Mouse (Mus musculus): ENCODE data around the gene Tgfb1i1.

Tgfb1i1 gene

DNA sequence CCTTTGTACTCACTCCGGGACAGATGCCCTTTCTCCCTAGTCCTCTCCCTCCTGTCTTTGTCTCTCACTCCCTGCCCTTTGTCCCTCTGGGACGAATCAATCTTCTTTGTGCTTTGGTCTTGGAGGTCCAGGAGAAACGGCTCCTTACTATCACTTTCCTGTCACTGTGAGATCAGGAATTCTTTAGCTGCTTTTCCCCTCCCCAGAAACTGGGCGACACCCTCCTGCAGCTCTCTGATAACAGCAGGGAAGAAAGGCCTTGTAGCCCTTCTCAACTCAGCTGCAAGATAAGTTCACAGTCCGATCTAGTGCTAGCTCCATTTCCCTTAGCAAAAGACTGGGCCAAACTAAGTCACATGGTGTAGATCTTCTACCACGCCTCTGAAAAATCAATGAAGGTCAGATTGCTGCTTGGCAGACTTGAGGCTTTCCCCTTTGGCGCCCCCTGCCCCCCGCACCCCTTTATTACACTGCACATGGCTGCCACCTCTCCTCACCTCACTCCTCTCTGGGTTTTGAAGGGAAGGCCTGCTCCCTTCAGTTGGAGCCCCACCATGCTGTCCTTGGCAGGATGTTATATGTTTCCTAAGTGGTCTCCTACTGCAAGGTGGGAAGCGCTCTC lies 42.4 kb downstream of the Tgfb1i1 start:
- no peak for DNase-seq (ENCODE audit: low spot score)

DNA sequence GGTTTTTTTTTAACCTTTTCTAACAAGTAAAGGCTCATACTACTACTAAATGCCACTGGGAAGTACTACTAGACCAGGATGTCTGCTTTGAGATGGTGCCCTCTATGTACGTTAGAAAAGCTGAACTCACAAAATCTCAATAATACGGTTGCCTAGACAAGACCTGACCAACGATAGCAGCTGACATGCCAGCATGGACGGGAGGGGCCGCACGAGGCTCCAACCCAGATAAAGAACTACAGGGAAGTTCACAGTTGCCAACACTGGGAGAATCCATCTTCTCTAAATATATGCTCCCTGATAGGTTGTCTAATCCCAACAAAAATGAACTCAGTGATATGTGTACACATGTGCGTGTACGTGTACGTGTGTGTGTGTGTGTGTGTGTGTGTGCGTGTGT lies 48.2 kb downstream of the Tgfb1i1 start:
- DNase-seq (ENCODE audit: low spot score) = no peak

DNA sequence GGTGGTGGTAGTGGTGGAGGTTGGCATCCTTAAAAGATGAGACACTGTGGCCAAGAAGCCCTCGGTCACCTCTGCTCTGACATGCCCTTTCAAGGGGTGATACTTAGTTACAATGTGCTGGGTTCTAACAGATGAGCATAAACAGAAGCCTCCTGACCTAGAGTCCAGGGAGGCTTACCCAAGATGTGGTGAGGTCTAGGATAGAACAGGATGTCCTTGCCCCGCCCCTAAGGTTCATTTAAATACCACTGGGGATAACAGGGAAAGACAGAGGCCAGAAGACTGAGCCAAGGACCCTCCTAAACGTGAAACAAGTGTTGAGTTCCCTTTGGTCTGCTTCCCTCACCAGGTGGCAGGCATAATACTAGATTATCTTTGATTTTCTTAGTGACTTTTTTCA lies 49.9 kb downstream of the Tgfb1i1 start:
- no peak for DNase-seq (ENCODE audit: low spot score)

DNA sequence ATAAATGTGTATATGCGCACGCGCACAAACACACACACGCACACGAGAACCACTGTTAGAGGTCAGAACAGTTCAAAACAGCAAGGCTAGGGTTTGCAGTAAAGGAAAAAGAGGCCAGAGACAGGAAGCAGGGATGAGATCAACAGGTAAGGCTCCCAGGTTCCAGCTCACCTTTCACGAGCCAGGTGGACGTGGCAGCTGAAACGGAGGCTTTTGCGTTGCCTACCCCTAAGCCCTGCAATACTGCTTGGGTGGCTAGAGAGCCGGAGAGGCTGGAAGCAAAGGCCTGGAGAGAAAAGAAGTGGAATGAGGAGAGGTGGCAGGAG lies 50.6 kb downstream of the Tgfb1i1 start:
- DNase-seq (ENCODE audit: low spot score) = no peak

DNA sequence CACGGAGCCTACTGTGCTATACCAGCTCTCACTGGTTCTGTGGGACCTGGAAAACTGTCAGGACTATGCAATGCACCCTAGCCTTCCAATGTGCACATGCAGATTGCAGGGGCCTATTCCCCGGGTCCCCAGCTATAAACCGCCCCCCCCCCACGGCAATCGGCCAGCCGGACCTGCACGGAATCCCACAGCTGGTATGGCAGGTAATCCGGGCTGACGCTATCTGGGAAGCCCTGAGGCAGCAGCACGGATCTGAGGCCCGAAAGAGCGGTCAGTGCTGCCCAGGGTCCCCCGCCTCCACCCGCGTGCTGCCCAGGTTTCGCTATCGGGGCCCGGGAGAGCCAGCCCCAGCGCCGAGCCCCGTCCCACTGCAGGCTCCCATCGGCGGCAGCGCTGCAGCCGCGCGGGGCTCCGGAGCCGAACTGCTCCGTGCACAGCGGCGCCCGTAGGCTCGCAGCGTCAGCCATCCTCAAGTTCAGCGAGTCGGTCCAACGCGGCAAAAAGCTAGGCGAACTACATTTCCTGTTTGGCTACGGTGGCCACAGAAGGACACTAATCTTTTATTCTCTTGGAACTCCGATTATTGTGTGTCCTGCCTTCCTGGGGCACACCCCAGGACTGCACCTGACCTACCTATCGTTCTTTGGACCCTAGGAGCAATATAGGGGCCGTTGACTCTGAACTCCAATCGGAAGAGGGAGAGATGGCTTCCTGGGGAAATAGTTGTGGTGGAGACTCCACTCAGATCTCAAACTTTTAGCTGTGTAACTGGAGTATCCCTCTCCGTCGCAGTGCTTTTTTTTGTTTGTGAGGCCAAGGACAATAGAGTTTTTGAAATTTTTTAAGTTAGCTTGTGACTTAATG lies 51.2 kb downstream of the Tgfb1i1 start, which contains the start of gene BC017158:
BC017158 (minus strand) TSS at position 554 of the 864 bp plus-strand sequence.
- peak; percentile 82 for DNase-seq (ENCODE audit: low spot score)

DNA sequence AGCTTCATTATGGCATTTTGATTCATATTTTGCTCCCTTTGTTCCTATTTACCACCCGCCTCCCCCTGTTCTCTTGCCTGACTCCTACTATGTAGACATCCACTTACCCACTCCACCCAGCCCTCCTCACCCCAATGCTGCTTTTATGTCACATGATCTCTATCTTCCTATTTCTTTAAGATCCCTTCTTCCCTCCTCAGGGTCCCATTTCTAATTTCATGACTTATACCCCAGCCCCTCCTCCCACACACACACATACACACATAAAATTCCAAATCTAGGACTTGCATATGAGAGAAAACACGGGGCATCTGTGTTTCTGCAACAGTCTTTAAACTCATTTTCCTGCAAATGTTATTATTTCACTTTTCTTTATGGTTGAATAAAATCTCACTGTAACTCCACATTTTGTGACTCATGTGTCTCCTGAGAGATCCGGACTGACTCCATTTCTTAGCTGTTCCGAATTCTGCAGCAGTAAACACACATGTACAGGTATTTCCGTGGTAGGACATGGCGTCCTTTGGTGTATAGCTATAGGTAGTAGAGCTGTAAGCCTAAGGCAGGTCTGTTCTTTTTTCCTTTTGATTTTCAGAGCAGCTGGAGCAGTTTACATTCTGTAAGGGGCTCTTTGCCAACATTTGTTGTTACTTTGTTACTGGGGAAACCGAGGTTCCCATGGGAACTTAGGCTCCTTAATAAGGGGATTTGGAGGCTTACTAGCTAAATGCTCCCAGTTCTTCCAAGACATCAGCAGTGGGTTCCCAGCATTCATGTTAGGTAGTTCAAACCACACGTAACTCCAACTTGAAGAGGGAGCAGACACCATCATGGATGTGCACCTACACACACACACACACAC lies 52.1 kb downstream of the Tgfb1i1 start:
- no peak for DNase-seq (ENCODE audit: low spot score)

DNA sequence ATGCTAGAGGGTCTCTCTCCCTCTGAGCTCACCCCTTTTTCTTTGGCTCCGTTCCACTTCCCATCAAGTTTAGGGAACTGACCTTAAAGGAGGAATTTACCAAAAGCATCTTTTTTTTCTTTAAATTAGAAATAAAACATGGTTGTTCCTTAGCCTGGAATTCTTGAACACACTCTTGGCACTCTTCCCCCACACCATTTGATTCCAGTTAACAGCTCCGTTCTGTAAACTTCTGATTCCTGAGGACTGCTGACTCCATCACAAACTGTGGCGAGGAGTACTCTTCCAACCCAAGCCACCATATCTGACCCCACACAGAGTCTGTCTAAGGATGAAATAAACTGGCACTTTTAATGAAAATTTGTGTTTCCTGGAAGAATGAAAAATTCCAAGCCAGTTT lies 54.3 kb downstream of the Tgfb1i1 start:
- no peak for DNase-seq (ENCODE audit: low spot score)

DNA sequence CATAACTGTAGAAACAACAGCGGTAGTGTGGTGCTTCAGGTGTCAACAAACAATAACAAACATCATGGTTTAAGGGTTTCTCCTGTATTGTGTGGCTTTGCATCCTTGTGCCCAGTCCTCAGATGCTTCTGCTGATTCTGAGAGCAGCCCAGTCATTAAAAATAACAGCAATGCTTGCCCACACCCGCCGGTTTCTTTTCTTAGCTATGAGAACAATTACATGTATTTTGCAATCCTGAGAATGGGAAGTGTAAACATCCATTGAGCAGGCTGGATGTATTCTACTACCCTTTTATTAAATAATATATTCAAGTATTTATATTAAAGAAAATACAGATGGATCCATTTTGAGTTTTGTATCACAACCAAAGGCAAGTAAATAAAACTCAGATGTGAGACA lies 55.5 kb downstream of the Tgfb1i1 start:
- no peak for DNase-seq (ENCODE audit: low spot score)

DNA sequence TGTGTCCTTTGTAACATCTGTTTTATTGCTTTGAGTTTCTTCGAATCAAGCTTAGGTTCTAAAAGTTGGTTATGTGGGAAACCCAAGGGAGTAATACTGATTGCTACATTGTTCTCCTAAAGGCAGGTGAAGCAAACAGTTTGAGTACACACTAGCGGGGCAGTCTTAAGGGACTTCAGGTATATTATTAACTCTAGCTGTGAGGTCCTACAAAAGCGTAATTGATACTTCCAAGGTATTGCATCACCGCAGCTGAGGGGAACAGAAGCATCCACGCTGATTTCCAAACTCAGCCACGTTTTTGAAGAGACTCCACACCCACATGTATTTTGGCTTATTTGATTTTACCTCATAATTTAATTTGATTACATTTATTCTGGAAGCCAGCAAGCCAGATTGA lies 57.6 kb downstream of the Tgfb1i1 start:
- DNase-seq (ENCODE audit: low spot score) = peak; percentile 71

DNA sequence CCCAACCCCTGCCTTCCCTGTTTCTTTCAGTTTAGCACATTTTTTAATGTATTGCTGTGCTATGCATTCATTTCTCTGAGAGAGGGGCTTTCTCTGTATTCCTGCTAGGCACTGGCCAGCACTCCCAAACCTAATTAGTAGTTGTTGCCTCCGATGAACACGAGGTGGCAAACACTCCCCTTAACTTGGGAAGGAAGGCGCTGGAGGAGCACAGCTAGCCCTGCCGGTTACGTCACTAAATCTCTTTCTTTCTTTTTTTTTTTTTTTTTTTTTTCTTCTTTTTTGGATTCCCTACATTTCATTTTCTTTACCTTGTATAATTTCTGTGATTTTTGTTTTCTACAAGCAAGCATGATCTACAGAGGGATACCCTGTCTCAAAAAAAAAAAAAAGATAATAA lies 58.3 kb downstream of the Tgfb1i1 start:
- peak; percentile 59 for DNase-seq (ENCODE audit: low spot score)

All from lung, postnatal 25 days (tissue).